Mouse (Mus musculus): ENCODE data around the gene Socs2.

- TF ChIP-seq CTCF (IDR thresholded peaks at IDR 0.05; ENCODE audit: insufficient read depth, low read length) (no peak), POLR2A (IDR thresholded peaks at IDR 0.05; ENCODE audit: borderline replicate concordance, extremely low read depth, low read depth, low read length) (no peak)
Measured at GRCm38 (mm10) chr10:95354673-95355072, 62.3 kb downstream of the Socs2 start.

Data from lung, adult 2 months (tissue).